7 mouse cellular contexts compared by ENCODE assay signal in genomic region chr10:61272631-61273030, GRCm38 (mm10). TPM values are rescaled to one million over a fixed set of nuclear protein-coding genes. Genes with fewer than 3 reads are reported as not detected.
A peak's percentile ranks its signal among the peaks of the same experiment; 100 is the strongest.
DNase-seq lines count a peak whose midpoint lies in the region; ATAC-seq and TF ChIP-seq lines count a peak whose summit lies in the region.

No protein-coding gene starts in this region.

- ATAC-seq in lung, postnatal 0 days: no peak
- ATAC-seq in forebrain, embryonic 13.5 days: no peak
- no peak for ATAC-seq in liver, embryonic 11.5 days (replicated peaks; ENCODE audit: low FRiP score)
- no peak for ATAC-seq in stomach, embryonic 16.5 days (ENCODE audit: insufficient read depth, low FRiP score)
- ATAC-seq in erythroblast, adult 5-6 weeks (replicated peaks; ENCODE audit: low FRiP score, poor library complexity, severe bottlenecking): no peak

- 41% methylated on average over 5 of the region's 5 CpGs for WGBS in lung, postnatal 0 days
- WGBS in forebrain, embryonic 13.5 days: 46% methylated on average over 5 of the region's 5 CpGs
- 47% methylated on average over 5 of the region's 5 CpGs for WGBS in liver, embryonic 11.5 days
- 46% methylated on average over 5 of the region's 5 CpGs for WGBS in stomach, embryonic 16.5 days

- no peaks in the 10 kb centered on the region for H3K4me1 ChIP-seq in lung, postnatal 0 days (ENCODE audit: insufficient read depth, low read depth, low read length)
- peaks cover 9% of the 10 kb centered on the region for H3K4me1 ChIP-seq in forebrain, embryonic 13.5 days
- no peaks in the 10 kb centered on the region for H3K4me1 ChIP-seq in liver, embryonic 11.5 days (replicated peaks; ENCODE audit: control insufficient read depth, insufficient read depth, low read length)
- peaks cover 6% of the 10 kb centered on the region; the same call in 1 of the 2 replicates for H3K4me1 ChIP-seq in stomach, embryonic 16.5 days (ENCODE audit: control insufficient read depth, insufficient read depth, low read length)

- TF ChIP-seq EP300 in lung, postnatal 0 days (IDR thresholded peaks at IDR 0.05): no peak

- DNase-seq in lung, postnatal 0 days (ENCODE audit: low spot score): no peak
- DNase-seq in lung, postnatal 10 days: no peak
- no peak for DNase-seq in liver, embryonic 11.5 days (ENCODE audit: low spot score)
- no peak for DNase-seq in urinary bladder, postnatal 14 days (ENCODE audit: low spot score)

- no peaks in the 10 kb centered on the region for H3K36me3 ChIP-seq in lung, postnatal 0 days (ENCODE audit: insufficient read depth, low read length)
- H3K36me3 ChIP-seq in forebrain, embryonic 13.5 days (ENCODE audit: poor library complexity, severe bottlenecking): no peaks in the 10 kb centered on the region
- no peaks in the 10 kb centered on the region for H3K36me3 ChIP-seq in liver, embryonic 11.5 days (ENCODE audit: control insufficient read depth, insufficient read depth, low read length)
- no peaks in the 10 kb centered on the region for H3K36me3 ChIP-seq in stomach, embryonic 16.5 days (ENCODE audit: control insufficient read depth, insufficient read depth, low read length)

- H3K4me2 ChIP-seq in lung, postnatal 0 days (replicated peaks; ENCODE audit: low read depth, low read length): peak overlapping the region; percentile 90
- H3K4me2 ChIP-seq in forebrain, embryonic 13.5 days: peak overlapping the region; percentile 94
- H3K4me2 ChIP-seq in liver, embryonic 11.5 days: peak overlapping the region; percentile 54
- H3K4me2 ChIP-seq in stomach, embryonic 16.5 days (ENCODE audit: low read depth, low read length): peak overlapping the region; percentile 88

- no peaks in the 10 kb centered on the region for H3K9me3 ChIP-seq in lung, postnatal 0 days (ENCODE audit: low read length)
- H3K9me3 ChIP-seq in forebrain, embryonic 13.5 days (replicated peaks): no peaks in the 10 kb centered on the region
- no peaks in the 10 kb centered on the region for H3K9me3 ChIP-seq in liver, embryonic 11.5 days (ENCODE audit: control insufficient read depth, low read length)
- H3K9me3 ChIP-seq in stomach, embryonic 16.5 days (replicated peaks; ENCODE audit: control insufficient read depth, low read length): no peaks in the 10 kb centered on the region

- peak overlapping the region; percentile 45 for H3K4me3 ChIP-seq in lung, postnatal 0 days (ENCODE audit: low read depth, low read length)
- peak overlapping the region; percentile 52 for H3K4me3 ChIP-seq in forebrain, embryonic 13.5 days
- peak overlapping the region; percentile 37 for H3K4me3 ChIP-seq in liver, embryonic 11.5 days (ENCODE audit: low read depth, low read length)
- H3K4me3 ChIP-seq in stomach, embryonic 16.5 days (replicated peaks; ENCODE audit: low read length): peak overlapping the region; percentile 61

- TF ChIP-seq CTCF in lung, postnatal 0 days (IDR thresholded peaks at IDR 0.05): no peak

- no peak overlapping the region; the same call in 1 of the 2 replicates for H3K27ac ChIP-seq in lung, postnatal 0 days (ENCODE audit: low read length)
- no peak overlapping the region for H3K27ac ChIP-seq in forebrain, embryonic 13.5 days
- no peak overlapping the region for H3K27ac ChIP-seq in liver, embryonic 11.5 days (ENCODE audit: low read depth, low read length)
- H3K27ac ChIP-seq in stomach, embryonic 16.5 days (ENCODE audit: low read length): no peak overlapping the region

- 0 out of 2 replicates have a peak, but pooled peaks cover 5% of the 10 kb centered on the region for H3K27me3 ChIP-seq in lung, postnatal 0 days (replicated peaks; ENCODE audit: insufficient read depth, low read length)
- peaks cover 29% of the 10 kb centered on the region for H3K27me3 ChIP-seq in forebrain, embryonic 13.5 days
- peaks cover 39% of the 10 kb centered on the region for H3K27me3 ChIP-seq in liver, embryonic 11.5 days (replicated peaks; ENCODE audit: control insufficient read depth, insufficient read depth, low read length)
- no peaks in the 10 kb centered on the region for H3K27me3 ChIP-seq in stomach, embryonic 16.5 days (ENCODE audit: control insufficient read depth, insufficient read depth, low read length)

- H3K9ac ChIP-seq in lung, postnatal 0 days (replicated peaks; ENCODE audit: low read depth): peak overlapping the region; percentile 50
- peak overlapping the region; percentile 67 for H3K9ac ChIP-seq in forebrain, embryonic 13.5 days
- H3K9ac ChIP-seq in liver, embryonic 11.5 days (ENCODE audit: low read depth, low read length): peak overlapping the region; percentile 1; the same call in 1 of the 2 replicates
- H3K9ac ChIP-seq in stomach, embryonic 16.5 days (ENCODE audit: low read length): peak overlapping the region; percentile 80

RNA-seq across cellular contexts. Expression of gene Adamts14, which starts 0.6 kb away (rescaled TPM):
- polyA plus RNA-seq in lung, postnatal 0 days (2015; fragmentation: Nextera tagmentation; extraction: Ambion mirVana): 1.5 and 1.8 TPM in 2 replicates
- polyA plus RNA-seq in forebrain, embryonic 13.5 days (2015; fragmentation: Nextera tagmentation; extraction: Ambion mirVana): 0.13 TPM in 2 replicates
- polyA plus RNA-seq in liver, embryonic 11.5 days (2014; fragmentation: Nextera tagmentation; extraction: Ambion mirVana): 0.48 and 0.92 TPM in 2 replicates
- 1.6 and 1.8 TPM in 2 replicates for polyA plus RNA-seq in stomach, embryonic 16.5 days (2015; fragmentation: Nextera tagmentation; extraction: Ambion mirVana)
- total RNA-seq in erythroblast, adult 5-6 weeks (2015; ENCODE audit: low replicate concordance): 0.21 TPM in 1 of 2 replicates, not detected in the other
- total RNA-seq in erythroblast, adult 5-6 weeks (2017; ENCODE audit: low replicate concordance): not detected in 2 replicates

RNA-seq across cellular contexts. Expression of gene Prf1, which starts 25.0 kb away (rescaled TPM):
- 0.08 and 0.17 TPM in 2 replicates for polyA plus RNA-seq in lung, postnatal 0 days (2015; fragmentation: Nextera tagmentation; extraction: Ambion mirVana)
- not detected in 2 replicates for polyA plus RNA-seq in forebrain, embryonic 13.5 days (2015; fragmentation: Nextera tagmentation; extraction: Ambion mirVana)
- 0.06 and 0.19 TPM in 2 replicates for polyA plus RNA-seq in liver, embryonic 11.5 days (2014; fragmentation: Nextera tagmentation; extraction: Ambion mirVana)
- not detected in 2 replicates for polyA plus RNA-seq in stomach, embryonic 16.5 days (2015; fragmentation: Nextera tagmentation; extraction: Ambion mirVana)
- total RNA-seq in erythroblast, adult 5-6 weeks (2015; ENCODE audit: low replicate concordance): not detected in 2 replicates
- not detected in 2 replicates for total RNA-seq in erythroblast, adult 5-6 weeks (2017; ENCODE audit: low replicate concordance)

Comparison
In these comparisons a context has a peak if more than half of its experiments do, and no peak if none do; other contexts are left out.
1. H3K9ac ChIP-seq: peak in every context shown above with its lines; median percentile 80 in stomach, embryonic 16.5 days; 67 in forebrain, embryonic 13.5 days; 50 in lung, postnatal 0 days; 1 in liver, embryonic 11.5 days.